Mouse (Mus musculus) left cerebral cortex, adult 2 months (tissue): ENCODE measurements around the gene Eln. TPM values are rescaled to one million over a fixed set of nuclear protein-coding genes. Genes with fewer than 3 reads are reported as not detected.

Source experiments
- DNase-seq, 2 experiments: peaks; one replicate each; pipeline ENCODE4 v3.0.0; 2021 to 2022; ENCODE audit warnings: low spot score in 2 of 2, mixed read lengths in 1 of 2; ENCODE audit errors: extremely low spot score in 1 of 2
- H3K27ac ChIP-seq: fragments of 200-600 bp; 2 replicates; pipeline ENCODE4 v1.8.1; 2022
- H3K4me3 ChIP-seq: fragments of 200-600 bp; 2 replicates; pipeline ENCODE4 v1.8.1; 2022
- CTCF ChIP-seq: fragments of 200-600 bp; IDR thresholded peaks from 2 replicates; pipeline ENCODE4 v1.8.1; 2022; ENCODE audit warnings: antibody characterized with exemption, mild to moderate bottlenecking, moderate library complexity
- intact Hi-C: fragments of 180-260 bp; cut with DNase I; formaldehyde crosslinking; loops from one replicate; pipeline ENCODE4 v1.15.1; 2025
- total RNA-seq, 2 experiments: library from RNA; stranded (reverse); gene quantifications; 2 replicates each; pipeline ENCODE4 v1.2.3; 2021

Eln gene
- total RNA-seq, 2 experiments from 2014 or later: 11.3 to 11.7 TPM

DNA sequence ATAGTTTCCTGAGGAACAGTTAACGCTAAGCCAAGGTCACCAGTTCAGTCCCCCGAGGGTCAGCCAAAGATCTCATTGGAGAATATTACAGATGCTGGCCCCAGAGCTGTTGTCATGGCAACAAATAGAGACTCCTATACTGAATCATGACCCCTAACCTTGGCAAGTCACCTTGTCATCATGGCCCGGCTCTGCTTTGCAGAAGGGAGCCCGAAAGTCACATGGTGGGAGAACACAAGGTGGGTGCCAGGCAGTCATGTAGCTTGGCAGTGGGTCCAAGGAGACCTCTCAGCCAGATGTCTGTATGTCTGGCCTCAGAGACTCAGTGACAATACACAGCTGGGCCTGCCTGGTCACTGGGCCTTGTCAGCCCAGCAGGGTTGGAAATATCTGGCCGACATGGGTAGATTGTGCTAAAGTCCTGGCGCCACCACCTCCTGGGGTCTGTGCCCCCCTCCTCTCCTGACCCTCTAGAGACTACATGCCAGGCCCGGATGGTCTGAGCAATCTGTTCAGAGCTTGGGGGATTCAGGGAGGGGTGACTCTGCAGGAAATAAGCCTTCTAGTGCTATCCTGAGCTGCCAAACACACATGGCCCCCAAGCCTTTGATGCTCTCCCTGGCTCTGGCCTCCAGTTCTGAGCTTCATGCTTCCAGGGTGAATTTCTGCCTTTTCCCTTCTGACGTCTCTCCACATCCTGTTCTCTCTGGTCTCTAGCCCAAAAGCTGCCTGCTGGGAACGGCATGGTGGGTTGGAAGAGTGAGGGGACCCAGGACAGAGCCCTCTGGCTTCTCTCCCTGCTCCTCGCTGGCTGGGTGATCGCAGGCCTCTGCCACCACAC lies 6.4 kb downstream of the Eln start:
- no peak for DNase-seq
- H3K27ac ChIP-seq: no peak overlapping the region

DNA sequence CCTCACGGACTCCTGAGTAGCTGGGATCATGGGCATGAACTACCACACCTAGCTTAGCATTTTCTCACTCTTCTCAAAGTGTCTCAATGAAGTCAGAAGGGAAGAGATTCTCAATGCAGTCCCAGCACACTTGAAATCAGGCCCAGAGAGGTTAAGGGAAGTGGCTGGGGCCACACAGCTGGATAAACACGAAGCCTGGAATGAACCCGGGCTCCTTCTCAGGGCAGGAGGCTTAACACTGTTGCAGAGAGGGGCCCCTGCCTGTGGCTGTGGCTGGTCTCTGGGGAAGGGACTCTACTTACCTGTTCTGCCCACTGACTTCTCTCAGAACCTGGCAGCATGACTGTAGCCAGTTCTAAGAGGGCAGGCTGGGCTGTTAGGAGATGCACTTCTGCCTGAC lies 7.2 kb downstream of the Eln start:
- Histone ChIP-seq H3K4me3 (no peak overlapping the region), H3K27ac (no peak overlapping the region)
- no peak for DNase-seq
- intact Hi-C loops: no loop called here
- no peak for TF ChIP-seq CTCF

More for the DNA sequence above, 6.4 kb downstream of the Eln start:
- TF ChIP-seq CTCF: no peak
- intact Hi-C loops: no loop called here
- H3K4me3 ChIP-seq: no peak overlapping the region

DNA sequence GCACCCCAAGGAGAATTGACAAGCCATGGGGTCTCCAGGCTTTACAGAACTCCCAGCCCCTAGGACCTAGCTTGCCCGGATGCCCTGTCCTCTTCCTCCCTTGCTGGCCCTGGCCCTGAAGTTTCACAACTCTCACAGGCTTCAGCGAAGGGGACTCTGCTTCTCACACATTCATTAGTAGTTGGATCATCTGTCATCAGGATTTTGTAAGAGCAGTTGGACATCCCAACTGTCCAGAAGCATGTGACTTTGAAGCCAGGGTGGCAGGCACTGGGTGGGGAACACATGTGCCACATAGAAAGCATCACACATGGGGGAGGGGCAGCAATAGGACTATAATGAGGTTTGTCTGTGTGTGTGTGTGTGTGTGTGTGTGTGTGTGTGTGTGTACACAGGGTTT lies 12.2 kb downstream of the Eln start:
- TF ChIP-seq CTCF: no peak
- no peak overlapping the region for H3K4me3 ChIP-seq
- intact Hi-C loops: no loop called here
- no peak for DNase-seq
- H3K27ac ChIP-seq: no peak overlapping the region

DNA sequence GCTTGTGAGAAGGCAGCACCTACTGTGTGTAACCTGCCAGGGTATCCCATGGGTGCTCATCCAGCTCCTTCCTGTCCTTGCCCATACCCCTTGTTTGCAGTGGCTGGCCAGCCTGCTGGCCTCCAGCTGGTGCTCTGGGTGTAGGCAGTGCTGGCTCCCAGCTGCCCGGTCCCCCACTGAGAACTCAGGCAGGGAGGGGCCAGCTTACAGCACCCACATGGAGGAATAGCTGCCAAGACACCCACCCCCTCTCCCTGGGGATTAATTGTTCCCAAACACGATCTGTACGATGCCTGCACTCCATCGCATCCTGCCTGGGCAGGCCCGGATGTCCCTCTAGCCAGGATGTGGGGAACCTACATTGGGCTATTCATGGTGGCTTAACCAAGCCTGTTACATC lies 13.1 kb downstream of the Eln start:
- TF ChIP-seq CTCF: no peak
- no peak overlapping the region for H3K4me3 ChIP-seq
- no peak for DNase-seq
- intact Hi-C loops: no loop called here
- no peak overlapping the region for H3K27ac ChIP-seq

DNA sequence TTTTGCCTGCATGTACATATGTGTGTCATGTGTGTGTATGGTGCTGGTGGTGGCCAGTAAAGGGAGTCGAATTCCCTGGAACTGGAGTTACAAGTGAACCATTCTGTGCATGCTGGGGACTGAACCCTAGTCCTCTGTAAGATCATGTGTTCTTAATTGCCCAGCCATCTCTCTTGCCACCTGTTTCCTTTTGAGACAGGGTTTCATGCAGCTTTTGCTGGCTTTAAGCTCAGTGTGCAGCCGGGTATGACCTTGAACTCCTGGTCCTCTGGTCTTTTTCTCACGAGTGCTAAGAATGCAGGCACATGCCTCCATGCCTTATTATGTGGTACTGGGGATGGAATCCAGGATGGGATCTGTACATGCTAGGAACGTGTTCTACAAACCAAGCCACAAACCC lies 13.9 kb downstream of the Eln start:
- DNase-seq: no peak
- Histone ChIP-seq H3K27ac (no peak overlapping the region), H3K4me3 (no peak overlapping the region)
- intact Hi-C loops: no loop called here
- TF ChIP-seq CTCF: no peak

DNA sequence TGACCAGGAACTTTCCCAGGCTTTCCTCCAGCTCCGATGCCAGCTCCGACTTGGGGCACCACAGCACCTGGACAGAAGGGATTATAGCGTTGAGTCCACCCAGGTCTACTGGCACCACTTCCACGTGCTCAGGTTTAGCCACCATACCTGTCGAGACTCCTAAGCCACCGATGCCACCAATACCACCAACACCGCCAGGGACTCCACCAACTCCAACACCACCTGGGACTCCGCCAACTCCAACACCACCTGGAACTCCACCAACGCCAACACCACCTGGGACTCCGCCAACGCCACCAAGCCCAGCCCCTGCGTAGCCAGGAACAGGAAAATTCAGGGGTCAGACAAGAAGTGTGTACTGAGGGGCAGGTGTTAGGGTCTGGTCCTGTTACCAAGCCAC lies 18.0 kb downstream of the Eln start:
- intact Hi-C loops: no loop called here
- DNase-seq: no peak
- no peak for TF ChIP-seq CTCF

DNA sequence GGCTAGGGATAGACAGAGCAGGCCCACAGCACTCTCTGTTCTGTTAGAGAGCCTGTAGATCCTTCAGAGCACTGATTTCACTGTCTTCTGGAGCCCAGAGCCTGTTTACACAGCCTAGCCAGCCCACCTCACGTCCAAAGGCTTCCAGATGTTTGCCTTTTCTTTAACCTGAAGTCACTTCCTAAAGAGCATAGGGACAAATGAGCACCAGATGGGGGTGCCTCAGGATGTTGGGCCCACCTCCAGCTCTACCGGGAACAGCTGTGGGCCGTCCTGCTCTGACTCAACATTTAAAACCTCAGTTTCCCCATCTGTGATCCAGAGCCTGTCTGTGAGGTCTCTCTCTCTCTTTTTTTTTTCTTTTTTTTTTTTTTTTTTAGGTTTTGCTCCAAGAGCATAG lies 18.6 kb downstream of the Eln start:
- Histone ChIP-seq H3K27ac (no peak overlapping the region), H3K4me3 (no peak overlapping the region)
- DNase-seq: no peak
- intact Hi-C loops: no loop called here
- no peak for TF ChIP-seq CTCF

More for the DNA sequence above, 18.0 kb downstream of the Eln start:
- H3K4me3 ChIP-seq: no peak overlapping the region
- H3K27ac ChIP-seq: no peak overlapping the region

DNA sequence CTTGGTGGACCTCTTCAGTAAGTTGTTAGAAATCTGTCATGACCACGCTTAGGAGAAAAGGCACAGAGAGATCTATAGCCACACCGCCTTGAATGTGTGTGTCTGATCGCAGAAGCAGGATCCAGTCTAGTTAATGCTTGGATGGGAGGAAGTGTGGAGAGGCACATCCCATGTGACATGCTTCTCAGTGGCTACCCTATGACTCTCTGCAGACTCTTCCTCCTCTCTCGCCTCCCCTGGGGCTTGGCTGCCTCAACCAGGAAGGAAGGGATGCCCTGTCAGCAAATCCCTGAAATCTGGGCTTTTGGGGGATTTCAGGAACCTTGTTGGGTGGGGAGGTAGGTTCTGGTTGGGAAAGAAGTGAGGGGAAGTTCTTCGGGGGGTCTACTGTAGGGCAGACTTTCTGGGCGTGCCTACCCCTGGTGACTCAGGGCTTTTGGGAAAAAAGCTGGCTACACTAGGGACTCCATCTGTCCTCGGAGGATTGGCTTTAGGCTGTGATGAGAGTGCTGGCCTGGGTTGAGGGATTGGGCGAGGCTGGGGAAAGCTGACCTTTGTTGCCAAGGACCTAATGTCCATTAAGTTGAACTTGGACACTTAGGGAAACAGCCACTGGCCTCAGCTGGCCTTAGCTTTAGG lies 20.0 kb downstream of the Eln start:
- no peak for DNase-seq
- intact Hi-C loops: no loop called here
- Histone ChIP-seq H3K27ac (no peak overlapping the region), H3K4me3 (no peak overlapping the region)
- TF ChIP-seq CTCF: no peak

DNA sequence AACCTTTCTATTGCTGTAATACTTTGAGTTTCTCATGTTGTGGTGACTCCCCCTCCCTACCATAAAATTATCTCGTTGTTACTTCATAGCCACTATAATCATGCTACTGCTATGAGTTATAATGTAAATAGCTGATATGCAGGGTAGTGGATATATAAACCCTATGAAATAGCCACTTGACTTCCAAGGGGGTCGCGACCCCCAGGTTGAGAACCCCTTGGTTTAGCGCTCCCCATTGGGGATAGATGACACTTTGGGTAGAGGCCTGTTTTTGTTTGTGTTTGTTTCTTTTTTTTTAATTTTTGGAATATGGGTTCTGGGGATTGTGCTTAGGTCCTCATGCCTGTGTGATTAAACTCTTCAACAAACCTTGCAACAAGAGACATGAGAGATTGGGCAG lies 21.8 kb downstream of the Eln start:
- H3K27ac ChIP-seq: no peak overlapping the region
- DNase-seq: no peak
- no peak overlapping the region for H3K4me3 ChIP-seq
- no peak for TF ChIP-seq CTCF
- intact Hi-C loops: no loop called here

DNA sequence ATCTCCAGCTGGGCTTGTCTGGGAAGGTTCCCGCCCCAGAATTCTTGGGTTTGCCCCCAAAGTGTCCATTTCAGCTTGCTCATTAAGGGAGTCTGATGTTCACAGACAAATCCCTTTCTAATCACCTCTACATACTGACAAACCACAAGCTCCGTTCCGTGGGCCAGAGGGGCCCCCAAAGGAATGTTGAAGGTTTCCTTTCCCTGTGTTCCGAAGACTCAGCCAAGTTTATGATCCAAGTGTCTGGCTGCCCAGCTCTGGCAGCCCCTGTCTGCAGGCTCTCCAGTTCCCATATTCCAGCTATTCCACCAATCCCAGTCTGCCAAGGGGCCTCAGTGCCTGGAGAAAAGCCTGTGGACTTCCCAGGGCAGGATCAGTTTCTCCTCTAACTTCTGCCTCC lies 27.1 kb downstream of the Eln start:
- no peak for TF ChIP-seq CTCF
- no peak overlapping the region for H3K27ac ChIP-seq
- DNase-seq: no peak
- intact Hi-C loops: no loop called here
- H3K4me3 ChIP-seq: no peak overlapping the region

DNA sequence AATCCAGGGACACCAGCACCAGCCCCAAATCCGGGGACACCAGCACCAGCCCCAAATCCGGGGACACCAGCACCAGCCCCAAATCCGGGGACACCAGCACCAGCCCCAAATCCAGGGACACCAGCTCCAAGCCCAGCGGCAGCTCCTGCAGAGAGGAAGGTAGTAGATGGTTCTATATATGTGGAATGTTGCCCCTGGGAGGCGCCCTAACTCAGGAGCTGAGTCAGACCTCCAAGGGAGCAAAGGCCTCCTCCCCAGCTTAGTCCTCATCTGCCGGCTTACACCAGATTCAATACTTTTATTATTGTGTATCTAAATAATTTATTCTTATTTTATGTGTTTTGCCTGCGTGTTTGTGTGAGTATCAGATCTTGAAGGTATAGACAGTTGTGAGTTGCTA lies 36.0 kb downstream of the Eln start:
- intact Hi-C loops: no loop called here
- no peak; the same call in 1 of the 2 replicates for TF ChIP-seq CTCF

DNA sequence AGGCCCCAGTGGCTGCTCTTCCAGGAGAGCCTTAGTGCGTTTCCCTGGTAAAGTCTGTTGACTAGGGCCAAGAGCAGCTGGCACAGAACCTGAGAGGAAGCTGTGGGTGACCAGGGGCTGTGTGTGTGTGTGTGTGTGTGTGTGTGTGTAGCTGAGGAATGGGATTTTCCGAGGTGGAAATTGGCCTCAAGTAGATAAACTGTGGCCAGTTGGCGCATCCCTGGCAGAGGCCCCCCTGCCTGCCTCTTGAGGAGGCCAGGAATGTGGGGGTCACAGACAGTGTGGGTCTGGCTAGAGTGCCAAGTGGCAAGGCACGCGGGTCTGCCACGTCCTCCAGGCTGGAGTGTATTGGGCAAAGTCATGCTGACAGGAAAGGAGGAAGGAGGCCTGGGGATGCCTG lies 37.8 kb downstream of the Eln start:
- Histone ChIP-seq H3K4me3 (no peak overlapping the region), H3K27ac (no peak overlapping the region)
- TF ChIP-seq CTCF: no peak
- intact Hi-C loops: loop anchor here (10.0 kb wide), 1 partner anchor 124 kb away; the partner anchor contains the start of gene Rfc2
- no peak for DNase-seq

More for the DNA sequence above, 36.0 kb downstream of the Eln start:
- DNase-seq: no peak
- H3K27ac ChIP-seq: no peak overlapping the region
- no peak overlapping the region for H3K4me3 ChIP-seq

DNA sequence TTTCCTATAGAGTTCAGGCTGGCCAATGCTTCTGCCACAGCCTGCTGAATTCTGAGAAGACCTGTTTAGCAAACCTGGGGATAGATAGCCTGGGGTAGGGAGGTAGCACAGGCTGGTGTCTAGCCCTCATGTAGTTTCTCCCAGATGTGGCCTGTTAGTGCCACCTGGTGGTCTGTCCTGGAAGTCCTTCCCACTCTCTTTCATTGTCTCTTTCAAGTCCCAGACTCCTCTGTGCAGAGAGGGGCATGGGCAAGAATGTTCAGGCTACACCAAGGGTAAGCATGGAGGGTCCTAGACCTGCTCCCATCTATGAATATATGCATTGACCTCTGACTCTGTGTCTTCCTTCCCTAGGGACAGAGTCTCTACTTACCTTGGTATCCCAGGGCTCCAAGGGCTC lies 43.0 kb downstream of the Eln start:
- DNase-seq: peak; percentile 70 to 77
- intact Hi-C loops: loop anchor here (2.0 to 10.0 kb wide), 5 partner anchors 35 to 212 kb away; partner anchors contain the start of gene Rfc2
- no peak overlapping the region for H3K27ac ChIP-seq
- no peak overlapping the region for H3K4me3 ChIP-seq
- TF ChIP-seq CTCF: peak; percentile 94
